Mouse (Mus musculus) bone marrow, adult 2 months (tissue): ENCODE measurements around the gene Ptpra.

Source experiments
- CTCF ChIP-seq: fragments of 200-500 bp; IDR thresholded peaks from 2 replicates; pipeline ENCODE4 v1.5.1; 2011; ENCODE audit warnings: low read length, control low read depth; ENCODE audit not compliant: control insufficient read depth, insufficient read depth
- POLR2A ChIP-seq: fragments of 200-500 bp; IDR thresholded peaks from 2 replicates; pipeline ENCODE4 v1.6.1; 2011; ENCODE audit warnings: low read depth, mild to moderate bottlenecking, control low read depth, low read length, borderline replicate concordance; ENCODE audit not compliant: control insufficient read depth

- TF ChIP-seq CTCF: no peak
- no peak for TF ChIP-seq POLR2A
These were observed 13.3 kb upstream of the Ptpra start for GRCm38 (mm10) chr2:130436769-130437168.
